Mouse (Mus musculus) neural tube, embryonic 13.5 days (tissue): ENCODE data around the gene Rhbdd1. TPM values are rescaled to one million over a fixed set of nuclear protein-coding genes. Genes with fewer than 3 reads are reported as not detected.

ENCODE experiments used
- ATAC-seq: fragments of 200-750 bp; cut with Nextera tagmentation; 2 replicates; pipeline ENCODE4 v1.8.0; 2017; ENCODE audit warnings: low read depth, mild to moderate bottlenecking, moderate TSS enrichment, moderate library complexity
- H3K27ac ChIP-seq: fragments of 300-500 bp; sonication (generic); replicated peaks from 2 replicates; pipeline ENCODE4 v1.5.1; 2015; ENCODE audit warnings: moderate library complexity, mild to moderate bottlenecking, inconsistent platforms
- H3K27me3 ChIP-seq: fragments of 300-500 bp; sonication (generic); 2 replicates; pipeline ENCODE4 v1.6.1; 2015; ENCODE audit warnings: mild to moderate bottlenecking, inconsistent platforms
- H3K36me3 ChIP-seq: fragments of 300-500 bp; sonication (generic); 2 replicates; pipeline ENCODE4 v1.6.1; 2015; ENCODE audit warnings: mild to moderate bottlenecking, inconsistent platforms
- H3K4me1 ChIP-seq: fragments of 300-500 bp; sonication (generic); replicated peaks from 2 replicates; pipeline ENCODE4 v1.6.1; 2015; ENCODE audit warnings: inconsistent platforms
- H3K4me2 ChIP-seq: fragments of 300-500 bp; sonication (generic); 2 replicates; pipeline ENCODE4 v1.6.1; 2015; ENCODE audit warnings: inconsistent platforms, mild to moderate bottlenecking, moderate library complexity
- H3K4me3 ChIP-seq: fragments of 300-500 bp; sonication (generic); 2 replicates; pipeline ENCODE4 v1.5.1; 2015; ENCODE audit warnings: mild to moderate bottlenecking, inconsistent platforms
- H3K9ac ChIP-seq: fragments of 300-500 bp; sonication (generic); 2 replicates; pipeline ENCODE4 v1.6.1; 2015; ENCODE audit warnings: moderate library complexity, mild to moderate bottlenecking, inconsistent platforms
- H3K9me3 ChIP-seq: fragments of 300-500 bp; sonication (generic); 2 replicates; pipeline ENCODE4 v1.6.1; 2016; ENCODE audit warnings: inconsistent platforms
- WGBS: fragments of 180-500 bp; shearing (Covaris S2); methylation state at CpG from one replicate; pipeline ENCODE4 v1.1.7; 2015; 5-methylcytosine and 5-hydroxymethylcytosine counted together
- polyA plus RNA-seq: library from polyadenylated mRNA; unstranded; fragments of >200 nt; fragmentation: Nextera tagmentation; extraction: Ambion mirVana; gene quantifications from 2 replicates; pipeline ENCODE4 v1.2.1, GENCODE M21; 2015

Rhbdd1 gene
- polyA plus RNA-seq, 1 experiment from 2014 or later = 4.1 TPM

DNA sequence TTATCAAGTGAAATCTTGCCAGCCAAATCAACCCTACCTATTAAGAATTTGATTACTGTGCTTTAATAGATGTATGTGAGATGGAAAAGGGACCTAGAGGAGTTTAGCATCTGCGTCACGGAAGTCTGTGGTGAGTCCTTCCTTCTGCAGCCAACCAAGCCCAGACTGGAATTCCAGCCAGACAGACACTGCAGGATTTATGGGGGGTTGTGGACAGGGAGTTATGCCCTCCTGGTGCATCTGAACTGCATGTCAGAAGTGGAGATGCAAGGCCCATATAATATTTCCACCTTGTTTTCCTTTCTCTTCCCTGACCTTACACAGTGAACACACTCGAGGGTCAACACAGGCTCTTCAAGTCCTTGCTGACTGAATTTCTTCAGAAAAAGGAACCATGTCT, 94.3 kb downstream of the Rhbdd1 start:
- Histone ChIP-seq H3K4me2 (no peak overlapping the region), H3K9me3 (no peaks in the 10 kb centered on the region), H3K9ac (no peak overlapping the region), H3K4me3 (no peak overlapping the region), H3K36me3 (no peaks in the 10 kb centered on the region), H3K4me1 (peaks cover 14% of the 10 kb centered on the region), H3K27ac (no peak overlapping the region), H3K27me3 (no peaks in the 10 kb centered on the region)
- ATAC-seq = no peak
- 59% methylated on average over 3 of the region's 3 CpGs for WGBS

DNA sequence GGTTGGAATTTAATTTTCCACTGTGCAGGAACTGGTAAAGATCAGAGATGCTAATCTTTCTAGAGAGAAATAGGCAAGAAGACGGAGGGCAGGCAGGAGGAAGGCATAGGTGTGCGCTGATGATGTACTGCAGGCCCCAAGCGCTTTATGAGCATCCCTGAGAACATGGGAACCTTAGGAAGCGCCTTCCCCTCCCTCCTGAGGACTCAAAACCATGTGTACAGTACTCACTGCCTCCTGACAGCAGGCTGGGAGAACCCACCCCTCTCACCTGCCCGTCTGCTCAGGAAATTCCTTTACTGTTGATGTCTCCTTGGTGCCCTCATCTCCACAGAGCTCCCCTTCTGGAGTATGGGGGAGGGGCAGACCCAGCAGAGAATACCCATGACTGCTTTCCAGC, 95.3 kb downstream of the Rhbdd1 start:
- Histone ChIP-seq H3K9ac (no peak overlapping the region), H3K36me3 (no peaks in the 10 kb centered on the region), H3K4me1 (peaks cover 14% of the 10 kb centered on the region), H3K4me3 (no peak overlapping the region), H3K27me3 (no peaks in the 10 kb centered on the region), H3K27ac (no peak overlapping the region), H3K4me2 (no peak overlapping the region), H3K9me3 (no peaks in the 10 kb centered on the region)
- ATAC-seq = 0 out of 2 replicates have a peak, but pooled peaks have one; percentile 23
- 80% methylated on average over 5 of the region's 5 CpGs for WGBS

DNA sequence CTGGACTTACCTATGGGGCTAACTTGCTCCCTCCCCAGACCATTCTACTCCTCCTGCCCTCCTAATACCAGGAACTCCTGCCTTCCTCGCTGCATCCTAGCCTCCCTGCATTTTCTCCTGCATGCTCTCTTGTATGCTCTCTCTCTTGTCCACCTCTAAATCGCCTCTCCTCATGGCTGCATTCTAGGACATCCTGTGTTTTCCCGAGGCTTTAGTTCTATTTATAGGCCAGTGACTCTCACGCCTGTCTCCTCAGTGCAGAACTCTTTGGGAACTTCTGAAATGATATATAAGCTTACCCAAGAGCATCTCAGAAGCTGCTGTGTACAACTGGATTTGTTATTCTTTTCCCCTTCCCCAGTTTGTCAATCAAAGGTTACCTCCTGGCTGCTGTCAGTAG, 95.8 kb downstream of the Rhbdd1 start:
- WGBS = 78% methylated on average over 4 of the region's 4 CpGs
- H3K4me3 ChIP-seq = no peak overlapping the region

DNA sequence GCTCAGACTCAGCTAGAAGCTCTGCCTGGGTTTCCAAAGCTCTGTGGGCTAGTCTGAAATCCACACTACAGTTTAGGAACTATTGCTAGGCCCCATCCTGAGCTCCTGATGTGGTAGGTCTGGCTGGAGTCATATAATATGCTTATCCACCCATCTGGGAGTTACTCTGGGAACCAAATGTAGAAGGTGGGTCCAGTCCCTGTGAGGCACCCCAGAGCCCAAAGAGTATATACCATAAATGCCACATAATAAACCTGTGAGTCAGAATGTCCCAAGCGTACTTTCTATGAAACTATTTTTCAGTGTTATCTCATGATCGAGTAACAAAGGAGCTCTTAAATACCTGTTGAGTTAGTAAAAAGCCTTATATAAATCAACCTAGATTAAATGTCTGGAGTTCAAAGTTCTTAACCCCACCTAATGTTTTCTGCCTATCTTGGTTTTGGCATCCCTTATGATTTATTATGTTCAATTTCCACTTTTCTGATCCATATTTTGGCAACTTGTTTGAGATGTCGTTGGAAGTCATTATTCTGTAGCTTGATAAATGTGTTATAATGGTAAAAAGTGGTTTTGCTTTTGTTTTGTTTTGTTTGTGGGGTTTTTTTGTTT, 98.3 kb downstream of the Rhbdd1 start:
- Histone ChIP-seq H3K4me2 (no peak overlapping the region), H3K27ac (no peak overlapping the region), H3K36me3 (no peaks in the 10 kb centered on the region), H3K4me3 (no peak overlapping the region), H3K27me3 (no peaks in the 10 kb centered on the region), H3K9ac (no peak overlapping the region), H3K9me3 (no peaks in the 10 kb centered on the region), H3K4me1 (peaks cover 14% of the 10 kb centered on the region)
- no peak for ATAC-seq
- 92% methylated on average over 3 of the region's 3 CpGs for WGBS

More for the DNA sequence above, 95.8 kb downstream of the Rhbdd1 start:
- no peak for ATAC-seq
- Histone ChIP-seq H3K4me2 (no peak overlapping the region), H3K4me1 (peaks cover 14% of the 10 kb centered on the region), H3K36me3 (no peaks in the 10 kb centered on the region), H3K9ac (no peak overlapping the region), H3K27ac (no peak overlapping the region), H3K27me3 (no peaks in the 10 kb centered on the region), H3K9me3 (no peaks in the 10 kb centered on the region)

DNA sequence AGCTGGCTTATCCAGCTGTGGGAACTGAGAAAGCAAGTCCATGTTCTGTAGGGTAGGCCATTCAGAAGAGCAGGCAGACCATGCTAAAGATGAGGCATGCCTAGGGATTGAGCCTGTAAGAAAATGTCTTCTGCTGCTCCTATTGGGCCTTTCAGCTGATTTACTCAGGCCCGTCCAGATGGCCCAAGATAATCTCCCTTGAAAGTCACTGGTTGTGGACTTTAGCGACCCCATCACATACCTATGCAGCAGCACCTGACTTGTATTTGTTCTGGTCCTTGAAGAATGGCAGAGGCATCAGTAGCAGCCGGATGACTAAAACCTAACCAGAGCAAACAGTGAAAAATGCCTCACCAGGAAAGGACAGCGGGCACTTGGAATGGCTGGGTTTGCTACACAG, 99.4 kb downstream of the Rhbdd1 start:
- Histone ChIP-seq H3K27me3 (no peaks in the 10 kb centered on the region), H3K4me3 (no peak overlapping the region), H3K9me3 (no peaks in the 10 kb centered on the region), H3K4me2 (no peak overlapping the region), H3K36me3 (no peaks in the 10 kb centered on the region), H3K27ac (no peak overlapping the region), H3K9ac (no peak overlapping the region), H3K4me1 (peaks cover 12% of the 10 kb centered on the region)
- ATAC-seq = no peak
- WGBS = 93% methylated on average over 4 of the region's 4 CpGs

DNA sequence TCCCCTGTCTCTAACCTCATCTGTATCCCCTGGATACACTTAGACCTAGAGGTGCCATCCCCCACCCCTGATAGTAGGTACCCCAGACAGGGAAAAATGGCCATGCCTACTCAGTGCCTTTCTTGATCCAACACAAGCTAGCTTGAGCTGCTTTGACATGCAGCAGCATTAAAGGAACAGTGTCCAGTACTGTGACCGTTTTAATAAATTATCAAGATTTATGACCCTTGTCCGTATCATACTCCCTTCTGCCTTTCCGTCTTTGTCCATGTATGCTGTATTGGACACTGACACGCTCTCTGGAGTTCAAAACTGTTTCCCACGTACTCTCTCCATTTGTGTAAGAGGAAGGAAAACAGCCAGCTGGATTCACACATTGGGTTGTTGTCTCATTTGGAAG, 111.5 kb downstream of the Rhbdd1 start:
- Histone ChIP-seq H3K4me1 (peaks cover 13% of the 10 kb centered on the region), H3K4me2 (no peak overlapping the region), H3K36me3 (no peaks in the 10 kb centered on the region), H3K9me3 (no peaks in the 10 kb centered on the region), H3K27me3 (no peaks in the 10 kb centered on the region), H3K4me3 (no peak overlapping the region), H3K9ac (no peak overlapping the region), H3K27ac (no peak overlapping the region)
- no peak for ATAC-seq
- 45% methylated on average over 5 of the region's 5 CpGs for whole genome bisulfite sequencing

DNA sequence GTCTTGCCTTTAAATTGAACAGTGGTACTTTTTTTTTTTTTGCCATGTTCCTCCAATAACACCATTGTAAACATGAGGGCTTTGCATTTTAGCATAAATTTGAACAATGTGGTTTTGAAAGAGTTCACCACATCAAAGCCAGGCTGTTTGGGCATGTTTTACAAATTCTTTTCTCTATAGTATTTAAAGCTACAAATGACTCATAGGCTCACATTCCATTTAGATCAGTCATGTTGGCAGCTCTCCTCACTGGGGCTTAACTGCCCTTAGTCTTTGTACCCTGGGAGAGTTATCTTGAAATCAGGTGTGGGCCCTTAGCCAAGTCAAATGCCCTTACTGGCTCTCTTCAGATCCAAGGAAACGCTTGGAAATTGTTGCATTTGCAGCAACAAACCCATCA, 112.8 kb downstream of the Rhbdd1 start:
- 44% methylated on average over 1 of the region's 1 CpGs for WGBS
- H3K36me3 ChIP-seq = no peaks in the 10 kb centered on the region

DNA sequence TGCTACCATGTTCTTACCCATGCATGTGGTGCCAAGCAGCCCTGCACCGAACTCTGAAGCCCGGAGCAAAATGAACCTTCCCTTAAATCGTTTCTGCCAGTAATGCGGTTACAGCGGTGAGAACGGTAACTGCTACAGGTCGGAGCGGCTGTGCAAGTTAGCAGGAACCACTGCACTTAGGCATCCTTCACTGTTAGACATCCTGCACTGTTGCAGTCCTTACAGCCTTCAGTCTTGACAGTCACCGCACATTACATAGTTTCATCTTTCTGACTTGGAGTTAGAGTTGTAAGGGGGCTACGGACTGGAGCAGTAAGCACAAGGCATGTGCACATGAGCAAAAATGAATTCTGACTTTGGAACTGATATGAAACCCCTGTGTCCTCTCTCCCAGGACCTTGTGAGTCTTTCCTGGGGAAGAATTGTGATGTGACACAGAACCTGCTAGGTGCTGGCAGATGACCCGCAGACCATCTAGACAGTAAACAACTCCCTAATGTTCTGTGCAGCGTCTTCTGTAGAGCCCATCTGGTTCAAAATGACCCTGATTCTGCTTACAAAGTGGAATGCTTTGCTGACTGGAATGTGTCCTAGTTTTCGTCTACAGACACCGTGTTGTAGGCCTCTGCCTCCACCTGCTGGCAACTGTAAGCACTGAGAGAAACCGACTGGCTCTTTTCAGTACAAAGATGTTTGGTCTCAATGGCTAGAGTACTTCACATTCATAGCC, 116.8 kb downstream of the Rhbdd1 start:
- no peaks in the 10 kb centered on the region for H3K27me3 ChIP-seq
- H3K36me3 ChIP-seq = no peaks in the 10 kb centered on the region
- ATAC-seq = peak; percentile 87
- no peak overlapping the region for H3K4me2 ChIP-seq
- H3K27ac ChIP-seq = 0 out of 2 replicates have a peak overlapping the region, but pooled peaks have one; percentile 33
- H3K4me3 ChIP-seq = no peak overlapping the region
- H3K9me3 ChIP-seq = no peaks in the 10 kb centered on the region
- peak overlapping the region; percentile 50; the same call in 1 of the 2 replicates for H3K9ac ChIP-seq
- peaks cover 14% of the 10 kb centered on the region for H3K4me1 ChIP-seq
- WGBS = 64% methylated on average over 15 of the region's 15 CpGs

More for the DNA sequence above, 112.8 kb downstream of the Rhbdd1 start:
- H3K4me3 ChIP-seq = no peak overlapping the region
- H3K9ac ChIP-seq = no peak overlapping the region
- no peaks in the 10 kb centered on the region for H3K9me3 ChIP-seq
- H3K4me2 ChIP-seq = no peak overlapping the region
- ATAC-seq = no peak
- H3K27ac ChIP-seq = no peak overlapping the region
- peaks cover 18% of the 10 kb centered on the region for H3K4me1 ChIP-seq
- no peaks in the 10 kb centered on the region for H3K27me3 ChIP-seq

DNA sequence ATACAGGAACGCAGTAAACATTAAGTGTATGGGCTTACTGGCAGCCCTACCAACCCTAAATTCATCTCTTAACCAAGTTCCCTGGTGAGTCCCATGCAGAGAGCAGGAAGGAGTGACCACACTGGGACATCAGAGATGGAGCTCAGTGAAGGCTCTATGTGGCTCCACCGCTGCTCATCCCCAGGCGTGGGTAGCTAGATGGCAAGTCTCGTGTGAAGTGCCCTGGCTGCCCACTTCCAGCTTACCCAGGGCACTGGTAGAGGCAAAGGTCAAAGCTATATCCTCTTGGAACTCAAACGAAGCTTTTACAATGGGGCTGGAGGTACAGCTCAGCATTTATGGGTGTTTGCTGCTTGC, 117.4 kb downstream of the Rhbdd1 start:
- Histone ChIP-seq H3K27me3 (no peaks in the 10 kb centered on the region), H3K27ac (no peak overlapping the region), H3K9ac (no peak overlapping the region), H3K4me1 (peaks cover 10% of the 10 kb centered on the region), H3K4me2 (no peak overlapping the region), H3K4me3 (no peak overlapping the region), H3K9me3 (no peaks in the 10 kb centered on the region), H3K36me3 (no peaks in the 10 kb centered on the region)
- 76% methylated on average over 5 of the region's 5 CpGs for WGBS
- no peak for ATAC-seq

DNA sequence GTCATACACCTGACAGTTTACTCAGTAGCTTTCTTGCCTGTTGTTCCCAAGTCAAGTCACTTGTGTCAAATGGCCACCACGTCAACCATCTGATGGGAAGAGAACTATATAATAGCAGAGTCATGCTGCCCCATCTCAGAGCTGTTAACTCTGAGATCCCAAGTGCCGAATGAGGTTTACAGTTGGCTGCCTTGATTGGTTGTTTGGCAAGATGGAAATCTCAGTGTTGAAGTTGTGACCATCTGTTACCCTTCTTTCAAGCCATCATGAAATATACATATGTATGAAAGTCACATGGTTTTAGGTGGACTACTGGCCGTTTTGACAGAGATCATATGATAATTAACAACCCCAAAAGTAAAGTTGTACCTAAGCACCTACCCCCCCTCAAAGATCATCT, 121.0 kb downstream of the Rhbdd1 start:
- H3K4me1 ChIP-seq = peaks cover 6% of the 10 kb centered on the region
- ATAC-seq = no peak
- 67% methylated on average over 3 of the region's 3 CpGs for WGBS

DNA sequence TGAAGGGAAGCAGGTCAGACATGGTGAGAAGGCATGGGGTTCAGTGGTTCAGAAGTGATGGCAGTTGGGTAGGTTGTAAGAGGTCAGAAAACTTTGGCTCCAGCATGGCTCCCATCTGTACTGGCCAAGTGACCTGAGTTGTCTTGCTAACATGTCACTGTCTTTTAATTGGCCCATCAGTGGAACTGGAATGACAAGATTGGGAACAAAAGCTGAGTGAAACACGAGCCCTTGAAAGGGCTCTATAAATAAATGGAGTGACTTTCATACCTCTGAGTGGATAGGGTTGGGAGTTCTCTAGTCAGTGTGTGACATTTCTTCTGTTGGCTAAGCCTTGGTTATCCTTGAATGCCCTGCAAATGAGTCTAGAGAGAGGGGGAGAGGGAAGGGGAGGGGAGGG, 123.9 kb downstream of the Rhbdd1 start:
- Histone ChIP-seq H3K27me3 (no peaks in the 10 kb centered on the region), H3K9ac (no peak overlapping the region)

More for the DNA sequence above, 121.0 kb downstream of the Rhbdd1 start:
- Histone ChIP-seq H3K27me3 (no peaks in the 10 kb centered on the region), H3K9me3 (no peaks in the 10 kb centered on the region), H3K27ac (no peak overlapping the region), H3K4me3 (no peak overlapping the region), H3K4me2 (no peak overlapping the region), H3K9ac (no peak overlapping the region), H3K36me3 (no peaks in the 10 kb centered on the region)

DNA sequence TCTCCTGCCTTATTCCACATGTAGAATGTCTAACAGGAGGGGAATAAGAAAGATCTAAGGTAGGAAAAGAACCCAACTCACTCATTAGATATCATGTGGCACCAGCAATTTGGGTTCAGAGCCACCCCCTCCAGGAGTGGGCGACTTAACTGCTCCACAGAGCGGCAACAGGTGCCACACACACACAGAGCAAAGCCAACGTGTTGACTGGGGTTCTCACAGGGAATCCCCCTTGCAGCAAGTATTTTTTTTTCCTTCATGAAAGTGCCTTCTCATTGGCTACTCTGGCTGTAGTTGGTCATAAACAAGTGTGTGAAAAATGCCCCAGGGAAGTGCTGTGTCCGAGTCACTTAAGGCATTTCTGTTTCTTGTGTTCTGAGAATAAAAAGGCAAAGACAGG, 127.3 kb downstream of the Rhbdd1 start:
- ATAC-seq = no peak
- H3K27me3 ChIP-seq = no peaks in the 10 kb centered on the region
- 69% methylated on average over 4 of the region's 4 CpGs for WGBS

More for the DNA sequence above, 123.9 kb downstream of the Rhbdd1 start:
- no peaks in the 10 kb centered on the region for H3K9me3 ChIP-seq
- H3K27ac ChIP-seq = no peak overlapping the region
- no peaks in the 10 kb centered on the region for H3K4me1 ChIP-seq
- no peak for ATAC-seq
- no peak overlapping the region for H3K4me2 ChIP-seq
- H3K4me3 ChIP-seq = no peak overlapping the region
- 65% methylated on average over 1 of the region's 1 CpGs for whole genome bisulfite sequencing
- no peaks in the 10 kb centered on the region for H3K36me3 ChIP-seq

DNA sequence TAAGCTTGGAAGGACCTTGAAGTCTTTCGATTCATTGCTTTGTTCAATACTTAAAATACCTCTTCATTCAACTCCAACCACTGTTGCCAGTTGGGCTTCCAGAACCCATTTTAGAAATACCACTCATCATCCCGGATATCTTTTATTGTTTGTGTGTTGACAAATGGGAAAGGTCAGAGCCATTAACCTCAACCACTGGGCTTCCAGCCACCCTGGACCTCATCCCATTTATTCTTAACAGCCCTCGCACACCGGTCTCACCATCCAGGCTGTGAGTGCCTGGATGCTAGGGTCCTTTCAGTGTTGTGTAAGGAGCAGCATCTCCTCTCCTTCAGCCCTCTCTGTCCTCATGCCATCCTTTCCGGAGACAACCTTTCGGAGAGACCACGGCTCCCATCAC, 129.8 kb downstream of the Rhbdd1 start:
- no peaks in the 10 kb centered on the region for H3K9me3 ChIP-seq
- H3K4me2 ChIP-seq = no peak overlapping the region
- ATAC-seq = no peak
- no peak overlapping the region for H3K27ac ChIP-seq
- 86% methylated on average over 7 of the region's 7 CpGs for WGBS
- no peaks in the 10 kb centered on the region for H3K36me3 ChIP-seq
- H3K4me1 ChIP-seq = no peaks in the 10 kb centered on the region
- no peaks in the 10 kb centered on the region for H3K27me3 ChIP-seq
- no peak overlapping the region for H3K9ac ChIP-seq
- H3K4me3 ChIP-seq = no peak overlapping the region

More for the DNA sequence above, 127.3 kb downstream of the Rhbdd1 start:
- Histone ChIP-seq H3K4me2 (no peak overlapping the region), H3K4me1 (no peaks in the 10 kb centered on the region), H3K9me3 (no peaks in the 10 kb centered on the region), H3K9ac (no peak overlapping the region), H3K27ac (no peak overlapping the region), H3K4me3 (no peak overlapping the region), H3K36me3 (no peaks in the 10 kb centered on the region)
